Mouse (Mus musculus) ovary, postnatal 36 days (tissue): ENCODE results near the gene Rhot2.

Source experiments
- DNase-seq: peaks from one replicate; pipeline ENCODE4 v3.0.0; 2022; ENCODE audit warnings: low spot score, mixed read lengths

Gene Rhot2

DNA sequence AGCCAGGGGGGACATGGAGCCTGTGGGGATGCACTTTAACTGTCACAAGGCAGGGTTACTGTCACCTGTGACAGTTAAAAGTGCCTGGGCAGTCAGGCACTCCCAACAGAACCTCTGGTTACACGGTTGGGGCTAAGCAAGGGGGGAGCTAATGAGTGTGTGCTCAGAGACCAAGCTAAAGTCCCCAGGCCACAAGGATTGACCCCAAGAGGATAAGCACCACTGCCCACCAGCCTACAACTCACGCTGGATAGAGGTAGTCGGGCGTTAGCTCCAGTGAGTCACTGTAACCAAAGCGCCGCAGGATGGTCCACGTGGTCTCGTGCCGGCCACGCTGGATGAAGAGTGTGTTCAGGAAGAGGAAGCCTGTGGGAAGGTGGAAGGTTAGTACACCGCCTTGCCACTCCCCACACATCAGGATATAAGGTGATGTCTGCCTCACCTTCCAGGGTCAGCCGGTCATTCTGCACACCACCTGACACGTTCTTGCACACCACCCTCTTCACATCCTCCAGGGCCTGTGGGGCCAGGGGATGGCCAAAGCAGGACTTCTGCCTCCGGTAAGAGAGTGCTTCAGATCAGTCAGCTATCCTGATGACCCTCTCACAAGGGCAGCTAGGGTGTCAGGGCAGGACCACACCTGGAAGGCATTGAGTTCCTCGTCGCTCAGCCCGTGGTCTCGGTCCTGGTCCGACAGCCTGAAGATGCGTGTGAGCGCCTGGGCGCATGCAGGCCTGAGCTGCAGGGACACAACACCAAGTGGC is 3.4 kb downstream of the Rhot2 start, which contains the start of gene Gm20683:
Gene Gm20683, minus strand, starts transcription at position 647 of the 764 bp plus-strand sequence.
- no peak for DNase-seq

DNA sequence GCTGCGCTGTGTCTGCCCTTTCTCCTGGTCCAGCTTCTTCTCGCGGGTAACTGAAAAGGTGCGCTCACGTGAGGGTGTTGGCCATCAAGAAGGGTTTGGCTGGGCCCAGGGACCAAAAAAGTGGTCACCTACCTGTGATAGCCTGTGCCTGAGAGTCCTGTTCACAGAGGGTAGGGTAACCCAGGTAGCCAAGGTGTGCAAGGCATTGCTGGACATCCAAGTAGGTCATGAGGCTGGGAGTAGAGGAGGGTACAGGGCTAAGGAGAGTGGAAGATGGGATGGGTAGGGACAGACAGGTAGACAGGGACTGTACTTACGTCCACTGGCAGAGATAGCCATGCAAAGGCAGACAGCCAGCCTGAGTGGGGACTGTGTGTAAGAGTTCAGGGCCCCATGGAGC is 4.1 kb downstream of the Rhot2 start:
- DNase-seq: no peak

DNA sequence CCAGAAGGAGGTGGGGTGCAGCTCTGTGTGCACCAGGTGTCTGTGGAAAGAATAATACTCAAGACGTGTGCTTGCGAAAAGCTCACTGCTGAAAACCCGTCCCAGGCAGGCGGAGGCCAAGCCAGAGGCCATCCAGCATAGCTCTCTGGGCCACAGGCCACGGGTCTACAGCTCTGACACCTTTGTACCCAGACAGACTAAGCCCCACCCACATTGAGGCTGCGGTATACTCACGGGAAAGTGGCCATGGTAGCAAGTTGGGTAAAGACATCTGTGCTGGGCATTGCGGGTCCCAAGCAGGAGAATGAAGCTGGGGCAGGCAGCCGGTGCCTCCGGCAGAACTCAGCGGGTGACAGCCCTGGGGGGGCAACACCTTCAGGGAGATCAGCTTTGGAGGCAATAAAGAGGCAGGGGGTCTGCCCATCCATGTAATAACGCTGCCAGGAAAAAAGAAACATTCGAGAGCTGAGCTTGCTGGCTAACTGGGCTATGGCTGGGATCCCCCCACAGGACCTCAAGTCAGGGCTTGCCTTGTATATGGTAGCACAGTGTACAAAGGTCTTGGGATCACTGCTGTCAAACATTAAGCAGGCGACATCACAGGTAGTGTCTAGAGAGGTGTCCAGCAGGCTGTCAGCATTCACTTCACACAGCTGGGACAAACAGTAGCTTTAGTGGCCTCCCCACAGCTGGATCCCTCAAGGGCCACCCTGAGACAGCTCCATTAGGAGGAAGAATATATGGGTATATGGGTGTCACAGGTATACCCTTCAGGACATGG is 5.0 kb downstream of the Rhot2 start:
- DNase-seq: no peak

DNA sequence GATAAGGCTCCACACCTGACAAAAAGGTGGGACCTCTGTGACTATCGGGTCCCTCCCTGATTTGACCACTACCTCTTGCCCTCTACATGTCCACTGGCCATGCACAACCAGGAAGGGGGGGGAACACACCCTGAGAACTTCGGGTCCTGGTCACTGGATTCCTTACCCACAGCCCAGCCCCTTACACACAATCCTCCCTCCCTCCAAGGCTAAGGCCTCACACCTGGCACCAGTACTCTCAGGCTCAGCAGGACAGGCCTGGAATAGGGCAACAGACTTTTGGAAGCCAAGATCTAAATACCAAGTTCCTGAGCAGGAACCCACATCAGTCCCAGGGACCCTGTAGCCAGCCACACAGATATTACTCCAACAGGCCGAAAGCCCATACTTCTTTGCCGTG is 5.7 kb downstream of the Rhot2 start:
- DNase-seq: no peak

DNA sequence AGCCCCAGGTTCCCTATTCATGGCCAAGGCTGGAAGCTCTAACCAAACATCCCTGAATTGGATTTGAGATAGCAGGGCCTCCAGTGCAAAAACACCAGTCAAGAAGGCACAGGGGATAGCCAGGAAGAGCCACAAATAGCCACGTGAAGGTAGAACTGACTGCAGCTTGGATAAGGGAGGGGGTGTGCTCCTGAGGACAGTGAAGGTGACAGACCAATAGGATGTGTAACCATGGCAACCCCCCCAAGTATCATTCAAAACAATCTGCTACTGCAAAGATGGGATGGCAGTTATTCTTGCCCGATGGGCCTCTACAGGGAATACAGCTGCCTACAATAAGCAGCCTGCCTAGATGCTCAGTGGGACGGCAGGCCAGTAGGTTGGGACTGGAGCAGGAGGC is 7.1 kb downstream of the Rhot2 start:
- DNase-seq: no peak

DNA sequence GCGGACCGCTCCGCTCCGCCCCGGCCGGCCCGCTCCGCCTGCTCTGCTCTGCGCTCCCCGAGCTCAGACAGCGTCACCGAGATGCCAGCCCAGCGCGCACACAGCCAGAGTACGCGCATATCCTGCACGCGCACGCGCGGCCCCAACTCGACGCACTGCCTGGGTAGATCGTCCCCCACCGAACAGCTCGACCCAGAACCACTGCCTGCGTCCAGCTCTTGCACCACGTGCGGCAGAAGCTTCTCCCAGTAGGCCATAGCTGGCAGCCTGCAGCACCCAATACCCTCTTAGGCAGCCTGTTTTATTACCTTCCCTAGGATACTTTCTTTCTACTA is 7.6 kb downstream of the Rhot2 start, which contains the start of gene Rhbdl1:
Gene Rhbdl1, minus strand, starts transcription at position 220 of the 335 bp plus-strand sequence.
- peak; percentile 81 for DNase-seq

DNA sequence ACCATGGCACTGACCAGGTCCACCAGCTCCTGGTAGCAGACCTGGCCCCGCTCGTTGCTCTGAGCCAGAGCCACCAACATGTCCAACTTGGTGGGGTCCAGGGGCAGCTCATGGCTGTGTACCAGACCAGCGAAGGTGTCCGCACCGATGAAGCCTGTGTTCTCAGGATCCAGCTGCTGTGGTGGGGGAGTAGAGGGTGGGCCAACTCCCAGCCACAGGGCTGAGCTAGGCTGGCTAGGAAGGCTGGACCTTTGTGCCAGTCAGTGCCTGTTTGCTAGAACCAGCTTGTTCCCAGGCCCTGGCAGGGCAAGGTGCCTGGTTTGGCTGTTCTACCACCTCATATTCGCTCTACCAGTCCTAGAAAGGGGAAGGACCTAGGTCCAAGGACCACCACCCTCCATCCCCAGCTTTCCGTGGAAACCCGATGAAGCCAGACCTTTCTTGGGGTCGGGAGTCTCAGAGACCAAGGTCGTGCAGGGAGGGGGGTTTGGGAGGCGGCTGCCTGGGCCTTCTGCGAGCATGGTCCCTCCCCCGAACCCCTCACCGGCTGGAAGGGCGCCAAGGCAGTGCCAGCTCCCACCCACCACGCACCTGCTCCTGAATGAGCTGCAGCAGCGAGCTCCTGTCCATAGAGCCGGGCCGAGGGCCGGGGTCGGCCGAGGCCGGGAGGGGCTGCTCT is 8.1 kb downstream of the Rhot2 start:
- DNase-seq: peak; percentile 46

DNA sequence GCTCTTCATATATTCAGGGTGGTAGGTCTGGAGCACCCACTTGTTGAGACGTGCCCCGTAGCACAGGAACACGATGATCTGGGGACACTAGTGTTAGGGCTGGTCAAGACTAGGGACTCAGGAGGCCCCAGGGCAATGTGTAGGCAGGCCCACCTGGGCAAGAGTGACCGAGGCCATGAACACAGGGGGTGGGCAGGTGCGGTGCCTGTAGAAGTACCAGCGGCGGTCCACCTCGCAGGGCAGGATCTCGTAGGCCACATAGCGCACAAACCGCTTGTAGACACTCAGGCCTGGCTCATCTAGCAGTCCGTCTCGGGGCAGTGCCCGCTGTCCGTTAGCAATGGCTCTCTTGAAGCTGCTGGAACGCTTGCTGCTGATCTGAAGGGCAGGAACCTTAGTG is 8.8 kb downstream of the Rhot2 start:
- no peak for DNase-seq

DNA sequence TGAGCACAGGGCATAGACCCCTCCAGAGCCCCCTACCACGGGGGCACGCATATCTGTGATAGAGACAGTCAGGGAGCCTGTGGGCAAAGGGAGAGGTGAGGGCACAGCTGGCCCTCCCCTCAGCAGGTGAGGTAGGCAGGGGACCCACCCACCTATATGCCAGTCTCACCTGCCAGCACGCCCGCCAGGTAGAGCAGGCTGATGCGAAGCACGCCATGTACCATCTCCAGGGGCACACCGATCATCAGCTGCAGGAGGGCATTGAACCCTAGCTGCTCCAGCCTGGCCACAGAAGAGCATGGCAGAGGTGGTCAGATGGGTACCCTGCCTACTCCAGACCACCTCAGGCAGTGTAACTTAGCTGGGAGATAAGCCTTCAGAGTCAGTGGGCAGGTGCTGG is 9.3 kb downstream of the Rhot2 start:
- DNase-seq: no peak

DNA sequence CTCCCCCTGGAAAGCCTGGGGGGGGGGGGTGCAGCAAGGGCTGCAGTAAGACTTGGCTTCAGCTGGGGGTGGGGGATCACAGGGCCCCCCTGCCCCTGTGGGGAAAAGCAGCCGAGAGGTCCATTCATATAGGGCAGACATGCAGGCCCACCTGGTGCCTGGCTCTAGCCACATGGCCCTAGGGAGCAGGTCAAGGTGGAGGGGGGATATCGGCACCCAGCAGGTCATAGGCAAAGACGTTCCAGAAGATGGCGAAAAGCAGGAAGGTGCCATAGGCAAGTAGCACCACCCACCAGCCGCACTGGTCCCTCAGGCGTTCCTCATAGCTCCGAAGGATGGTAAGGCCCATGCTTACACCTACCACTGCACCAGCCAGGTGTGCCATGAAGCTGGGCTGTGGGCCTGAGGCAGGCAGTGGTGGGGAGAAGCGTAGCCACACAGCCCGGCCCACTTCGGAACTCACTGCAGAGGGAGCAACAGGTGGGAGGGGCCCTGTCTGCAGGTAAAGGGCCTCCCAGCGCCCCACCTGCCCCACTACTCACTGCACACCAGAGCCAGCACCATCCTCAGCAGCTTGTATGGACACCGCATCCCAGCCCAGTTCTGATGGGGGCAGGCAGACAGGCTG is 9.9 kb downstream of the Rhot2 start:
- no peak for DNase-seq

DNA sequence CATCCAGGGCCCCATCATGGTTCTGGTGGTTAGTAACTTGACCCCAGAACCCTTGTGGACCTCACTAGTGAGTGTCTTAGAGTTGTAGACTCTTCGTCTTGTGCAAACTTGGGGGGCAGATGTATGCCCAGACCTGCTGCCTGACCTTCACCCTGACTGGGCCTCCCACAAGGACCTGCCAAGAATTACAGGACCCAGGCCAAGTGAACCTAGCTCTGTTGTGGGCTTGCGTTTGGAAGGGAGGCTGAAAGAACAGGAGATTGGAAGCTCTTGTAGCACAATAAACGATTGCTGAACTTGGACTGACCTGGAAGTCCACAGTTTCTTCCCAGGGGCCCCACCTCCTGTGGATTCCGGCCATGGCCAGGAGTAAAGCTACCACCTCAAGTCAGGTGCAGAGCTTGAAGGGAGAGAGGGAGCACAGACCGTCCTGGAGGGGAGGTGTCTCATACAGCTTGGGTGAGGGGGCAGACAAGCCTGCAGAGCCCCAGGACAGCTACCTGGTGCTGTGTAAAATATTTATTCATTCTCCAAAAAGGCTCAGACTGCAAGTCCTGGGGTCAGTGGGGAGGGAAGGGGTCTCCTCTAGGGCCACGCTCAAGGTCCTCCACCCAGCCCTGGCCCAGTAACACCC is 10.6 kb downstream of the Rhot2 start:
- no peak for DNase-seq

DNA sequence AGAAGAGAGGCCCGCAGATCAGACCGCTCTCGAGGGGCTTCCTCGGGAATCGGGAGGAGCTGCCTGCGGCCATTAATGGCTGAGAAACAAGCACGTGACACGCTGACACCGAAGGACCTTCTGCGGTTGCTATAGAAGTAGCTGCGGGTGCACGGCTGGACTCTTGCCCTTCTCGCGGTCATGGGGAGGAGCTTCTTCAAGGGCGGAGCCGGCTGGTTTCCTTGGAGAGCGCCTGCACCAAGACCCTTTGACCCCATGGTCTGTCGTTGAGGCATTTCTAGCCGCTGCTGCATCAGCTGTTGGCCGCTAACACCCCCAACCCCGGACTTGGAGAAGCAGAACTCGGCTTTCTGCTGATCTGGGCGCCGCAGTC is 11.4 kb downstream of the Rhot2 start, which contains the start of gene Stub1:
Gene Stub1, minus strand, starts transcription at position 114 of the 373 bp plus-strand sequence.
- peak; percentile 89 for DNase-seq

DNA sequence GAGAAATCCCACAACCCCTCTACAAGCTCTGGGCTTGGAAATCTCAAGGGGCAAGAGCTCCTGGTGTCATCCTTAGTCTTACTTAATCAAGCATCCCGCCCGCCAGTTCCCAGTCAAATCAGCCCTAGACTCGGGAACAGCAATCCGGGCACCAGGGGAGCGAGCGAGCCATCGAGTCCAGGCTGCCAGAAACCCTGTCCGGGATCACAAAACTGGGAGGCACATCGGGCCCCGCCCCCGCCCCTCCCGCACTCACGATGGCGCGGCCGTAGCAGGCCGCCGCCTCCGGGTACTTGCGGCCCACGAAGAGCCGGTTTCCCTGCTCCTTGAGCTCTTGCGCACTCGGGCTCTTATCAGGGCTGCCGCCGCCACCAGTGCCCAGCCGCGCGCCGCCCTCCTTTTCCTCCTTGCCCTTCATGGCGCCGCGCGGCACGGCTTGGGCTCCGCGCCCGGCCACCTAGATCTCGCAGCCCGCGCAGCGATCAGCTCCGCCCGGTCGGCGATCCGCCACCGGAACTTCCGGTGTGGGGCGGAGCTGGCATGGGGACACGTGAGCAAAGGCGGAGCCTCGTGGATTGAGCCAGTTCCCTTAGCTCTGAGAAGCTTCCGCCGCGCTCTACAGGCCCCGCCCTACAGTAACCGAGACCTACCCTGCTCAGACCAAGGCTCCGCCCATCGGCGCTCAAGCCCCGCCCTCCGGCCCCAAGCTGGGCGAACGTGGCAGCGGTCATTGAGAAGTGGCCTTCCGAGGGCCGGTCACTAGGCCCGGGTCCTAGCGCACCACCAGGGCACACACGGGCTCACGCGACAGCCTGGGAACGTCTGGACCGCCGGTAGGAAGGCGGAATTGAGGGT is 12.0 kb downstream of the Rhot2 start:
- DNase-seq: peak; percentile 99

DNA sequence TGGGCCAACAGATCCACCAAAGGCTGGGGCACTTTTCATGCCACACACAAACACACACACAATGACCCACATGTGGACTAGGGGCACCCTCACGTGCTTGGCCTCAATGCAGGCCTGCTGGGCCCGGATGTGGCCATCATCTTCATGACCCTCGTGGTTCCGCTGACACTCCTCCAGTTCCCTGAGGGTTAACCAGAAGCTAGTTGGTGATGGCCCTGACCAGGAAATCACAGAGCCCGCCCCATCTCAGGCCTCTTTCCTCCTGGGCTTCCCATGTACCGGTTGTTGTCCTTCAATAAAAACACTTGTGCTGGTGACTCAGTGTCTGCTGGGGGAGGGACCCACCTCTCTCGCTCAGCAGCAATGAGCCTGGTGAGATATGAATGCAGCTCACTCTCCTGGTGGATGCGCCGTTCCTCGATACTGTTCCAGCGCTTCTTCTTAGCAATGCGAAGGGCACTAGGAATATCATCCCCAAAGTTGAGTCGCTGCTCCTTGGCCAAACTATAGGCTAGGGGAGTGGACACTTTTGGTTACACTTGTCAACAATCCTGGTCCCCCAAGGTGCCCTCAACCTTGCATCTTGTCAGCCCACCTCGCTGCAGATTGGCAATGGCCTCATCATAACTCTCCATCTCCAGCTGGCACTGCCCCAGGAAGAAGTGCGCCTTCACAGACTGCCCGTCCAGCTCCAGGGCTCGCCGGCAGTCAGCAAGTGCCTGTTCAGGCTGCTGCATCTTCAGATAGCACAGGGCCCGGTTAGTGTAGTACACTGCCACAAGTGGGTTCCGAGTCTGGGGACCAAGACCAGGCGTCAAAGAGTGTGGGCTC is 13.0 kb downstream of the Rhot2 start:
- DNase-seq: peak; percentile 48

DNA sequence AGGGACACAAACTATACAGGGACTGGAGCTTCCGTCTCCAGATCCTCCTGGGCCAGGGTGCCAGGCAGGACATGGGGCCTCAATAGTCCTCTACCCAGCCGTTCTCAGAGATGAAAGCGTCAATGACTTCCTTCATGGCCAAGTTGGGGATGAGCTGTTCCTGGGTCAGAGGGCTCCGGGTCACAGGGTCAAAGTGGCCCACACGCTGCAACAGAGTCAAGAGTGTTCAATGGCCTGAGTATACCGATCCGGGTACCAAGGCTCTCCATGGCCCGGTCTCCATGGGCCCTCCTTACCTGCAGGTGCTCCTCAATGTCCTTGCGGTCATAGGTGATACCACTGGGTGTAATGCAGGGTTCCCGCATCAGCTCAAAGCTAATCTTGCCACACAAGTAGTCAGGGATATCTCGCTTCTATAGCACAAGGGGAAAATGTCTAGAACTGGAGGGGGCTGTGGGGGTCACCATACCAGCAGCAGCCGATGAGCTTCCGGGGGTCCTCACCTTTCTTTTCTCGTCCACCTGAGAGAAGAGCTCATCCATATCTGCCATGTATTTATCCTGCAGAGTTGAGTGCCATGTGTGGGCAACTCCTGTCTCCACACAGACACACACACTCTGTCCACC is 13.7 kb downstream of the Rhot2 start:
- no peak for DNase-seq

DNA sequence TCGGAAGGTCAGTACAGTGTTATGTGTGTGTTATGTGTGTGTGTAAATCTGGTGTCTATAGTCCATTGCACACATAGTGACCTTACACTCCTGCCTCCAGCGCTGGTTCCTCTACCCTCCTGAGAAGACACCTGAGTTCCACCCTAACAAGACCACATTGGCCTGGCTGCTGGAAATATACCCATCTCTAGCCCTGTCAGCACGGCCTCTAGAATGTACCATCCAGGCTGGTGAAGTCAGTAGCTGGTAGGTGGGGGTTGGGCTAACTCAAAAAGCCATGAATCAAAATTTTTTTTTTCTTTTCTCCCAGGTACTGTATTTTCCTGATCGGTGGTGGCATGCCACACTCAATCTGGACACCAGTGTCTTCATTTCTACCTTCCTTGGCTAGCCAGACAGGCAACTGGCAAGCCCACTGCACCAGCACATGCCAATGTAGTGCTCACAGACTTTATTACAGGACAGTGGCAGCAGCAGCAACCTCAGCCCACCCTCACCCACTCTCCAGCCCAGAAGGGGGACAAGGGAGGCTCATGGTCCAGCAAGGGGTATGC is 14.4 kb downstream of the Rhot2 start:
- no peak for DNase-seq

DNA sequence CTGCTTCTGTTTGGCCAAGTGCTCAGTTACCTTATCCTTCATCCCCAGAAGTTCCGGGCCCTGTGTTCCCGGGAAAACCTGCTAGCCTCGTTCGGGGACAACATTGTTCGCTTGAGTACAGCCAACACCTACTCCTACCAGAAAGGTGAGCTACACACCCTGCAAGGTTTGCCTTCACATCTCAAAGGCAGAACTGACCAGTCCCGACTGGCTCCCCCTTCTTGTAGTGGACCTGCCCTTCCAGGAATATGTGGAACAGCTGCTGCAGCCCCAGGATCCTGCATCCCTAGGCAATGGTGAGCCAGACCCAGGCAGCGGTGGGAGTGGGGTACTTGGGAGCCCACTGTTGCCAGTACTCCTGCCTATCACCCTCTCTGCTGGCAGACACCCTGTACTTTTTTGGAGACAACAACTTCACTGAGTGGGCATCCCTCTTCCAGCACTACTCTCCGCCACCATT is 15.1 kb downstream of the Rhot2 start:
- DNase-seq: no peak

DNA sequence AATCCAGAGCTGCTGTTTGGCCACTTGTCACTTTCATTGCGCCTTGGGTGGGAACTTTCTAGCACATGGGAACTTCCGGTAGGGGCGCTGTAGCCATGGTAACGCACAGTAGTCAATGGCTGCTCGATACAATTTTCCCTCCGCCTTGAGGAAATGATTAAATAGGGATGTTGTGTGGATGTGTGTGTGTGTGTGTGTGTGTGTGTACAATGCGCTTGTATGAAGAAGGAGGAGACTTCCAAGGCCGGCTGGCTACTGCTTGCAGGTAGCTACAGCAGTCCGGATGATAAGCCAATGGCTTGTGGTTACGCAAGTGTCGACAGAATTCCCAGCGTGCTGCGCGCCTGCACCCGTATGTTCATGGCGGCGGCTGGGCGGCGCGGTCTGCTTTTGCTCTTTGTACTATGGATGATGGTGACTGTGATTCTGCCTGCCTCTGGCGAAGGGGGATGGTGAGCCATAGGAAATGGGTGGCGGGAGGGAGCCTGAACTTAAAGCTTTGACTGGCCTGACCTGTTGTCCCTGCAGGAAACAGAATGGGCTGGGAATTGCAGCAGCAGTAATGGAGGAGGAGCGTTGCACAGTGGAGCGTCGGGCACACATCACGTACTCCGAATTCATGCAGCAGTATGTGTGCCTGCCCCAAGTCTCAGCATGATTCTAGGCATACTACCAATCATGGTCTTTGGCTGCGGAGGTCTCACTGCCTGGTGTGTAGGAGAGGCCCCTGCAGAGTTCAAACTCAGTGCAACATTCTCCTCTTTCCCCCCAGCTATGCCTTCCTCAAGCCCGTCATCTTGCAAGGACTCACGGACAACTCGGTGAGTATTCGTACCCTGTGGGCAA is 15.7 kb downstream of the Rhot2 start, which contains the start of gene Jmjd8:
Gene Jmjd8, plus strand, starts transcription at position 156 of the 846 bp plus-strand sequence.
- peak; percentile 76 for DNase-seq
